Mouse (Mus musculus) CH12.LX (cell line): ENCODE results near the gene 1600014C10Rik.

Experiments
- CHD2 ChIP-seq: IDR thresholded peaks from 2 replicates; pipeline ENCODE4 v1.6.1; 2011; ENCODE audit warnings: low read length, improper control_type of control experiment
- CTCF ChIP-seq, 2 experiments: IDR thresholded peaks in 1 of 2; conservative IDR thresholded peaks in 1 of 2; 2 replicates each; pipeline ENCODE4 v1.5.1; 2011 to 2012; ENCODE audit warnings: low read depth in 2 of 2, low read length in 2 of 2, improper control_type of control experiment in 1 of 2, inconsistent platforms in 1 of 2, mild to moderate bottlenecking in 1 of 2, moderate library complexity in 1 of 2
- MAZ ChIP-seq: IDR thresholded peaks from 2 replicates; pipeline ENCODE4 v1.6.1; 2012; ENCODE audit warnings: low read depth, mild to moderate bottlenecking, inconsistent platforms, low read length, improper control_type of control experiment, moderate library complexity
- TBP ChIP-seq: conservative IDR thresholded peaks from 2 replicates; pipeline ENCODE4 v1.6.1; 2011; ENCODE audit warnings: low read depth, low read length, improper control_type of control experiment

- TF ChIP-seq CTCF (conservative IDR thresholded peaks at IDR 0.05 in 1 of 2, IDR thresholded peaks at IDR 0.05 in 1 of 2; ENCODE audit: low read depth in 2 of 2, low read length in 2 of 2) (peak; percentile 38 to 64; a peak in 3 of 4 replicates), MAZ (no peak), CHD2 (no peak), TBP (no peak)
Observed at GRCm38 (mm10) chr7:38191571-38191970, 8.6 kb downstream of the 1600014C10Rik start.
